24 mouse cellular contexts compared by ENCODE assay signal in genomic region chr7:122353329-122353728, GRCm38 (mm10).
DNase-seq lines count a peak whose midpoint lies in the region; ATAC-seq and TF ChIP-seq lines count a peak whose summit lies in the region.
"Had no signal": no experiment of that assay in that cellular context is flagged by ENCODE, and none has a peak within 500 bp of the region (broad histone marks: within the 10 kb centered on the region; RNA-seq: fewer than 3 reads in every experiment).

No protein-coding gene starts in this region.

- no peak for TF ChIP-seq CTCF in stomach, postnatal 0 days (IDR thresholded peaks at IDR 0.05; ENCODE audit: low read depth)

- H3K4me2 ChIP-seq in forebrain, embryonic 13.5 days = no peak overlapping the region
- no peak overlapping the region for H3K4me2 ChIP-seq in forebrain, embryonic 14.5 days (ENCODE audit: low read length)
- H3K4me2 ChIP-seq in lung, embryonic 16.5 days (ENCODE audit: low read depth, low read length) = no peak overlapping the region
- H3K4me2 ChIP-seq in stomach, embryonic 14.5 days (replicated peaks; ENCODE audit: low read depth, low read length) = no peak overlapping the region
- no peak overlapping the region for H3K4me2 ChIP-seq in stomach, postnatal 0 days (replicated peaks; ENCODE audit: low read depth)
- H3K4me2 ChIP-seq in neural tube, embryonic 14.5 days (ENCODE audit: low read depth, low read length) = no peak overlapping the region
- H3K4me2 ChIP-seq: embryonic facial prominence, embryonic 13.5 days; limb, embryonic 13.5 days; liver, embryonic 12.5 days had no signal

- H3K27me3 ChIP-seq in forebrain, embryonic 13.5 days = no peaks in the 10 kb centered on the region
- no peaks in the 10 kb centered on the region for H3K27me3 ChIP-seq in forebrain, embryonic 14.5 days (replicated peaks; ENCODE audit: control insufficient read depth, insufficient read depth, low read length)
- H3K27me3 ChIP-seq in lung, embryonic 16.5 days (ENCODE audit: control insufficient read depth, insufficient read depth, low read depth, low read length) = no peaks in the 10 kb centered on the region
- no peaks in the 10 kb centered on the region for H3K27me3 ChIP-seq in stomach, embryonic 14.5 days (ENCODE audit: control insufficient read depth, insufficient read depth, low read length)
- H3K27me3 ChIP-seq in stomach, postnatal 0 days (ENCODE audit: control insufficient read depth, insufficient read depth, low read length) = no peaks in the 10 kb centered on the region
- no peaks in the 10 kb centered on the region for H3K27me3 ChIP-seq in neural tube, embryonic 14.5 days (ENCODE audit: control insufficient read depth, insufficient read depth, low read length)
- H3K27me3 ChIP-seq: embryonic facial prominence, embryonic 13.5 days; forebrain, embryonic 12.5 days; liver, embryonic 12.5 days had no signal

- no peak overlapping the region for H3K4me3 ChIP-seq in forebrain, embryonic 13.5 days
- no peak overlapping the region for H3K4me3 ChIP-seq in forebrain, embryonic 14.5 days (ENCODE audit: low read depth, low read length)
- no peak overlapping the region for H3K4me3 ChIP-seq in lung, embryonic 16.5 days (ENCODE audit: low read length)
- no peak overlapping the region for H3K4me3 ChIP-seq in stomach, embryonic 14.5 days (ENCODE audit: low read depth, low read length)
- H3K4me3 ChIP-seq in stomach, postnatal 0 days (ENCODE audit: low read depth, low read length) = no peak overlapping the region
- H3K4me3 ChIP-seq in neural tube, embryonic 14.5 days (ENCODE audit: low read depth, low read length) = no peak overlapping the region
- H3K4me3 ChIP-seq: embryonic facial prominence, embryonic 13.5 days; erythroblast, embryonic 14.5 days; forebrain, embryonic 12.5 days; heart, embryonic 10.5 days; limb, embryonic 13.5 days; liver, embryonic 12.5 days; myocyte had no signal

- H3K9ac ChIP-seq in forebrain, embryonic 13.5 days = no peak overlapping the region
- no peak overlapping the region for H3K9ac ChIP-seq in forebrain, embryonic 14.5 days (ENCODE audit: low read length)
- H3K9ac ChIP-seq in lung, embryonic 16.5 days (ENCODE audit: low read length) = no peak overlapping the region
- no peak overlapping the region for H3K9ac ChIP-seq in stomach, embryonic 14.5 days (replicated peaks; ENCODE audit: low read depth, low read length)
- H3K9ac ChIP-seq in stomach, postnatal 0 days (ENCODE audit: low read length) = no peak overlapping the region
- no peak overlapping the region for H3K9ac ChIP-seq in neural tube, embryonic 14.5 days (replicated peaks; ENCODE audit: low read depth, low read length)
- H3K9ac ChIP-seq: embryonic facial prominence, embryonic 13.5 days; forebrain, embryonic 12.5 days; limb, embryonic 13.5 days; liver, embryonic 12.5 days had no signal

- H3K36me3 ChIP-seq in forebrain, embryonic 13.5 days (ENCODE audit: poor library complexity, severe bottlenecking) = no peaks in the 10 kb centered on the region
- no peaks in the 10 kb centered on the region for H3K36me3 ChIP-seq in forebrain, embryonic 14.5 days (ENCODE audit: control insufficient read depth, insufficient read depth, low read length)
- no peaks in the 10 kb centered on the region for H3K36me3 ChIP-seq in lung, embryonic 16.5 days (ENCODE audit: control insufficient read depth, insufficient read depth, low read length)
- no peaks in the 10 kb centered on the region for H3K36me3 ChIP-seq in stomach, embryonic 14.5 days (ENCODE audit: control insufficient read depth, insufficient read depth, low read length)
- H3K36me3 ChIP-seq in stomach, postnatal 0 days (ENCODE audit: control insufficient read depth, insufficient read depth, low read length) = no peaks in the 10 kb centered on the region
- no peaks in the 10 kb centered on the region for H3K36me3 ChIP-seq in neural tube, embryonic 14.5 days (ENCODE audit: control insufficient read depth, insufficient read depth, low read length)
- H3K36me3 ChIP-seq: embryonic facial prominence, embryonic 13.5 days; forebrain, embryonic 12.5 days; heart, embryonic 10.5 days; limb, embryonic 13.5 days; liver, embryonic 12.5 days had no signal

- peaks cover 12% of the 10 kb centered on the region; the same call in 1 of the 2 replicates for H3K4me1 ChIP-seq in forebrain, embryonic 13.5 days
- peaks cover 7% of the 10 kb centered on the region for H3K4me1 ChIP-seq in forebrain, embryonic 14.5 days (ENCODE audit: control insufficient read depth, insufficient read depth, low read length)
- H3K4me1 ChIP-seq in lung, embryonic 16.5 days (replicated peaks; ENCODE audit: control insufficient read depth, insufficient read depth, low read length) = no peaks in the 10 kb centered on the region
- H3K4me1 ChIP-seq in stomach, embryonic 14.5 days (ENCODE audit: control insufficient read depth, insufficient read depth, low read length) = no peaks in the 10 kb centered on the region
- no peaks in the 10 kb centered on the region for H3K4me1 ChIP-seq in stomach, postnatal 0 days (replicated peaks; ENCODE audit: control insufficient read depth, insufficient read depth)
- H3K4me1 ChIP-seq in neural tube, embryonic 14.5 days (ENCODE audit: control insufficient read depth, insufficient read depth, low read length) = peaks cover 11% of the 10 kb centered on the region; the same call in 1 of the 2 replicates
- H3K4me1 ChIP-seq: embryonic facial prominence, embryonic 13.5 days; liver, embryonic 12.5 days had no signal

- 0 out of 2 replicates have a peak, but pooled peaks have one; percentile 48 for ATAC-seq in forebrain, embryonic 13.5 days
- ATAC-seq in forebrain, embryonic 14.5 days = no peak
- 0 out of 2 replicates have a peak, but pooled peaks have one; percentile 26 for ATAC-seq in lung, embryonic 16.5 days (ENCODE audit: low read depth)
- ATAC-seq in stomach, embryonic 14.5 days (ENCODE audit: insufficient number of reproducible peaks, insufficient read depth, low FRiP score, low read depth) = no peak
- no peak for ATAC-seq in stomach, postnatal 0 days (ENCODE audit: low FRiP score, low TSS enrichment)
- ATAC-seq in neural tube, embryonic 14.5 days (ENCODE audit: low read depth) = no peak
- ATAC-seq: liver, embryonic 12.5 days had no signal

- H3K27ac ChIP-seq in forebrain, embryonic 13.5 days = no peak overlapping the region
- no peak overlapping the region for H3K27ac ChIP-seq in forebrain, embryonic 14.5 days (ENCODE audit: low read depth, low read length)
- H3K27ac ChIP-seq in lung, embryonic 16.5 days (ENCODE audit: low read length) = no peak overlapping the region
- H3K27ac ChIP-seq in stomach, embryonic 14.5 days (ENCODE audit: low read length) = peak overlapping the region; percentile 28; the same call in 1 of the 2 replicates
- no peak overlapping the region for H3K27ac ChIP-seq in stomach, postnatal 0 days (replicated peaks)
- H3K27ac ChIP-seq in neural tube, embryonic 14.5 days (ENCODE audit: low read depth, low read length) = peak overlapping the region; percentile 65; the same call in 1 of the 2 replicates
- H3K27ac ChIP-seq: embryonic facial prominence, embryonic 13.5 days; heart, embryonic 10.5 days; limb, embryonic 13.5 days; liver, embryonic 12.5 days had no signal

- no peak for DNase-seq in forebrain, embryonic 14.5 days (ENCODE audit: low spot score)
- DNase-seq in lung, postnatal 25 days (ENCODE audit: low spot score) = no peak
- DNase-seq in stomach, postnatal 0 days (ENCODE audit: low spot score) = no peak
- DNase-seq in kidney, adult 8-10 months = no peak
- DNase-seq: adrenal gland, postnatal 10 days; cerebellum, adult 8-10 months; cerebellum, postnatal 36 days; gastrocnemius, postnatal 10 days; heart, postnatal 4 days; kidney, adult 2 months; kidney, postnatal 10 days; lung, adult 18-20 months; right cerebral cortex, postnatal 14 days had no signal

- H3K9me3 ChIP-seq in forebrain, embryonic 13.5 days (replicated peaks) = no peaks in the 10 kb centered on the region
- no peaks in the 10 kb centered on the region for H3K9me3 ChIP-seq in forebrain, embryonic 14.5 days (replicated peaks; ENCODE audit: control insufficient read depth, low read length)
- no peaks in the 10 kb centered on the region for H3K9me3 ChIP-seq in lung, embryonic 16.5 days (ENCODE audit: control insufficient read depth, low read length)
- no peaks in the 10 kb centered on the region for H3K9me3 ChIP-seq in stomach, embryonic 14.5 days (ENCODE audit: control insufficient read depth, low read depth, low read length)
- H3K9me3 ChIP-seq in stomach, postnatal 0 days (ENCODE audit: control insufficient read depth, low read length) = no peaks in the 10 kb centered on the region
- H3K9me3 ChIP-seq in neural tube, embryonic 14.5 days (ENCODE audit: control insufficient read depth, low read length) = no peaks in the 10 kb centered on the region
- H3K9me3 ChIP-seq: embryonic facial prominence, embryonic 13.5 days; forebrain, embryonic 12.5 days; heart, embryonic 10.5 days; limb, embryonic 13.5 days; liver, embryonic 12.5 days had no signal

- WGBS in forebrain, embryonic 13.5 days = 68% methylated on average over 4 of the region's 4 CpGs
- 61% methylated on average over 4 of the region's 4 CpGs for WGBS in forebrain, embryonic 14.5 days
- 52% methylated on average over 4 of the region's 4 CpGs for WGBS in lung, embryonic 16.5 days
- 64% methylated on average over 4 of the region's 4 CpGs for WGBS in stomach, embryonic 14.5 days
- 72% methylated on average over 4 of the region's 4 CpGs for WGBS in stomach, postnatal 0 days
- 46% methylated on average over 4 of the region's 4 CpGs for WGBS in neural tube, embryonic 14.5 days

- TF ChIP-seq EP300 in stomach, postnatal 0 days (optimal IDR thresholded peaks at IDR 0.05) = no peak

Comparison
In these comparisons a context has a peak if more than half of its experiments do, and no peak if none do; other contexts are left out.
1. ATAC-seq: peak in forebrain, embryonic 13.5 days (single experiment) and lung, embryonic 16.5 days (single experiment); none in forebrain, embryonic 14.5 days (single experiment), stomach, embryonic 14.5 days (single experiment), stomach, postnatal 0 days (single experiment) and neural tube, embryonic 14.5 days (single experiment).
2. H3K27ac ChIP-seq: peak in stomach, embryonic 14.5 days (single experiment) and neural tube, embryonic 14.5 days (single experiment); none in forebrain, embryonic 13.5 days (single experiment), forebrain, embryonic 14.5 days (single experiment), lung, embryonic 16.5 days (single experiment) and stomach, postnatal 0 days (single experiment).